Mouse (Mus musculus): ENCODE data around the gene Pdia4. TPM values are rescaled to one million over a fixed set of nuclear protein-coding genes. Genes with fewer than 3 reads are reported as not detected.
"Not testable (repeated sequence)": the region's sequence is repeated elsewhere in the genome, so short reads cannot be mapped to it uniquely, and the experiment has no call there.

Pdia4 gene
- polyA plus RNA-seq, 1 experiment from 2014 or later, result 175 TPM

DNA sequence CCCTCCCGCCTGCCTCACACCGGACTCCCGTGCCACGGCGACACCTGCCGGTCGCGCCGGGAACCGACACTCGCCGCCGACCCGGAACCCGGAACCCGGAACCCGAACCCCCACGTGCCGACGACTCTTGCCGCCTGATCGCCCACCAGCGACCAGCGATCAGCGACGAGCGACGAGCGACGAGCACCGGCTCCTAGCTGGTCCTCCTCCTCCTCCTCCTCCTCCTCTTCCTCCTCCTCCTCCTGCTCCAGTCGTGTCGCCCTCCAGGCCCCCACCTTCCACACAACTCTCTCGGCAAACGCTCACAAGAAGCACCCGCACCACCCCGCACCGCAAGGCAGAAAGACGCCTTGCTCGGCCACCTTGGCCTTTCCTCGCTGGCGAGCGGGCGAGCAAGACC is 60.1 kb downstream of the Pdia4 start:
- not testable (repeated sequence) for H3K36me3 ChIP-seq; H3K4me1 ChIP-seq (replicated peaks); H3K9ac ChIP-seq (replicated peaks); H3K9me3 ChIP-seq; H3K4me2 ChIP-seq (replicated peaks); H3K27ac ChIP-seq; H3K27me3 ChIP-seq; H3K4me3 ChIP-seq (replicated peaks); ATAC-seq
- WGBS, result 6% methylated on average over 12 of the region's 44 CpGs

DNA sequence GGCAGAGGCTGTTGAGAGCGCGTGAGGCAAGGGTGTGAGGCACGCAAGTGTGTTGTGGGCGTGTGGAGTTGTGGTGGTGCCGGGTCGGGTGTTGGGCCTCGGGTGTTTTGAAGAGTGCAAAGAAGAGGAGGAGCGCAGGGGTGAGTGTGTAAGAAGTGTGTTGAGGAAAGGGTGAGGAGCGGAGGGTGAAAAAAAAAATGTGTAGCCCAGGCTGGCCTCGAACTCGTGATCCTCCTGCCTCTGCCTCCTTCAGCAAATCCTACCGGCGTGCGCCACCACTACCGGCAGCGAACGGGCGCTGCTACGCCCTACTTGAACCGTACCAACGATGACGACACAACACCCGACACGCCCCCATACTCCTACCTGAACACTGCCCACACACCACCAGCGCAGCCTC is 64.9 kb downstream of the Pdia4 start:
- WGBS, result 16% methylated on average over 14 of the region's 25 CpGs
- H3K4me1 ChIP-seq (replicated peaks); H3K27me3 ChIP-seq; H3K36me3 ChIP-seq; H3K9ac ChIP-seq (replicated peaks); ATAC-seq; H3K27ac ChIP-seq; H3K9me3 ChIP-seq: not testable (repeated sequence)
- Histone ChIP-seq H3K4me2 (replicated peaks) (peak overlapping the region; percentile 31; the same call in 1 of the 2 replicates), H3K4me3 (replicated peaks) (peak overlapping the region; percentile 26)

DNA sequence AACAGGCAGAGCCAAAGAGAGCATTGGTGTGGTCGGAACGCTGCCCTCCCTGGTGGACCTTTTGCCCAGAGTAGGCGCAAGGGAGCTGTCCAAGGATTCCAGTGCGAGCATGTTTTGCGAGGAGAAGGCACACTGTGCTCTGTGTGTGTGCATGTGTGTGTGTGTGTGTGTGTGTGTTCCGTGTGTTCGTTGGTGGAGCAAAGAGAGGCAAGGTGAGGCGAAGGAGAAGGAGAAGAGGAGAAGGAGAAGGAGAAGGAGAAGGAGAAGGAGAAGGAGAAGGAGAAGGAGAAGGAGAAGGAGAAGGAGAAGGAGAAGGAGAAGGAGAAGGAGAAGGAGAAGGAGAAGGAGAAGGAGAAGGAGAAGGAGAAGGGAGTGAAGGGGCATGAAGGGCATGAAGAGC is 65.3 kb downstream of the Pdia4 start:
- H3K9ac ChIP-seq (replicated peaks); H3K4me1 ChIP-seq (replicated peaks); H3K9me3 ChIP-seq; H3K4me2 ChIP-seq (replicated peaks); H3K27ac ChIP-seq; ATAC-seq; H3K27me3 ChIP-seq; H3K4me3 ChIP-seq (replicated peaks); H3K36me3 ChIP-seq: not testable (repeated sequence)
- WGBS, result 89% methylated on average over 4 of the region's 8 CpGs

MicroRNA genes within 50 kb of the gene (microRNA counts, 519-probe panel; counts per million panel counts)
- microRNA mmu-miR-704, result 110 counts per million, percentile 56 among the panel's probes with 10 or more counts

Small RNA genes within 50 kb of the gene (microRNA-seq; reads per million reads assigned to microRNA genes)
- gene Mir704, result 0.82 reads per million

Other genes with a start within 250 kb of the Pdia4 start
- gene Ezh2, start 218.1 kb downstream of the Pdia4 start, polyA plus RNA-seq (2015; fragmentation: Nextera tagmentation; extraction: Ambion mirVana), result 150 and 153 TPM in 2 replicates
- 18.3 and 18.8 TPM in 2 replicates for gene Zfp786, start 17.4 kb upstream of the Pdia4 start, polyA plus RNA-seq (2015; fragmentation: Nextera tagmentation; extraction: Ambion mirVana)
- 17.9 and 19.0 TPM in 2 replicates for gene Zfp398, start 22.2 kb upstream of the Pdia4 start, polyA plus RNA-seq (2015; fragmentation: Nextera tagmentation; extraction: Ambion mirVana)
- 20.4 and 25.9 TPM in 2 replicates for gene Zfp282, start 63.8 kb upstream of the Pdia4 start, polyA plus RNA-seq (2015; fragmentation: Nextera tagmentation; extraction: Ambion mirVana)
- gene Zfp212, start 107.0 kb upstream of the Pdia4 start, polyA plus RNA-seq (2015; fragmentation: Nextera tagmentation; extraction: Ambion mirVana), result 21.0 and 22.2 TPM in 2 replicates
- gene Zfp956, start 140.0 kb upstream of the Pdia4 start, polyA plus RNA-seq (2015; fragmentation: Nextera tagmentation; extraction: Ambion mirVana), result 13.9 and 14.6 TPM in 2 replicates
- gene Zfp777, start 235.5 kb upstream of the Pdia4 start, polyA plus RNA-seq (2015; fragmentation: Nextera tagmentation; extraction: Ambion mirVana), result 8.9 and 9.3 TPM in 2 replicates